Mouse (Mus musculus) E14TG2a.4 (cell line): Measurements from ENCODE around the gene Sbno2.

ENCODE experiments used
- CTCF ChIP-seq: conservative IDR thresholded peaks from 2 replicates; pipeline ENCODE4 v1.5.1; 2014; ENCODE audit warnings: low read length
- NANOG ChIP-seq: IDR thresholded peaks from 2 replicates; pipeline ENCODE4 v1.6.1; 2014; ENCODE audit warnings: borderline replicate concordance, low read length, mixed read lengths
- POU5F1 ChIP-seq: IDR thresholded peaks from 2 replicates; pipeline ENCODE4 v1.6.1; 2014; ENCODE audit warnings: low read length, borderline replicate concordance

GRCm38 (mm10) chr10:80154384-80154783, 49.0 kb upstream of the Sbno2 start:
- TF ChIP-seq CTCF (no peak), POU5F1 (no peak), NANOG (no peak)
